Mouse (Mus musculus) 416B (cell line): ENCODE results near the gene Idh3b.

Experiments
- DNase-seq: peaks from one replicate; pipeline ENCODE4 v3.0.0; 2011; ENCODE audit warnings: low read depth

Idh3b gene

DNA sequence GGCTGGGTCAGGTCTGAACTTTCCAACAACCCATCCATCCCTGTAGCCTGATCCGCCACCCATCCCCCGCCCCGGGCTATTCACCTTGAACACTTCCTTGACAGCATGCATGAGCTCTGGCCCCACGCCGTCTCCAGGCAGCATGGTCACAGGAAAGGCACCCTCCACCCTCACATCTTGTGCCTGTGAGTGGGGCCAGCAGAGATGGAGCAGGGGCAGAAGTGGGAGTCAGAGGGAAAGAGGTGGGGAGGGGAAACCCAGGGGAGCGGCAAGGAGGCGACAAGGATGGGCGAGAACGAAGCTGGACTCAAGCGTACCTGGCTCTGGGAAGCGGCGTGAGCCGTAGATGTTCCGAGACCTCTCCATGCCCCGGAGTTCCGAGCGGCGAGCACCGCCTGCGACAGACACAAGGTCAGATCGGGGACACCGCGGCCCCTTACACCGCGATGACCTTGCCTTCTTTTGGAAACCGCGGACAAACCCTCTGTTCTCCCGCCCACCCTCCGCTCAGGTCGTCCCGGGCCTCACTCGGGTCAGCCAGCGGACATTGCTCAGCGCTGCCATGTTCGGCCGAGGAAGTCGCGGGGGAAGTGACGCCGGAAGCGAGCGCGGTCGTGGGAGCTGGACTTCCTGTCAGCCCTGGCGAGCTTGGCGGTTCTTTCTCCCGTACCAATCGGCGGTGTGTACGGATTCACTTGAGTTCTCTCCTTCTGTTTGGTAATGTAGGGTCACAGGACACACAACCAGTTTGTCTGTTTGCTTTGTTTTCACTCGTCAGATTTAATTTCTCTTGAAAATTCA lies at the start of gene Idh3b:
TSS of gene Idh3b (minus strand) at position 694 of the 801 bp plus-strand sequence.
- peak; percentile 86 for DNase-seq

DNA sequence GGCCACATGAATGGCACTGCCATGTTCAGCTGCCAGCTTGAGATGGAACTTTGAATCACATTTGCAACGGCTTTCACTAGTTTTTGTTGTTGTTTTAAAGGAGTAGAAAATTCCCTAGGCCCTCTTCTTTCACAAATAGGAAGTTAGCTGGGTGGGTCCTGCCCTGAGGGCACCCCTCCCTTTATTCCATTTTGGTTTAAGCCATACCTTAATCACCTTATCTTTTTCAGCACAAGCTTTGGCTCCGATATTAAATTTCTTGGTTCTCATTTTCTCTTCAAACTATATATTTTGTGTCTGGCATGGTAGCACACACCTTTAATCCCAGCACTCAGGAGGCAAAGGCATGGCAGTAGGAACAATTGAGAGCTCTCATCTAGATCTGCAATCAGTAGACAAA lies 45.2 kb upstream of the Idh3b start:
- DNase-seq: no peak

DNA sequence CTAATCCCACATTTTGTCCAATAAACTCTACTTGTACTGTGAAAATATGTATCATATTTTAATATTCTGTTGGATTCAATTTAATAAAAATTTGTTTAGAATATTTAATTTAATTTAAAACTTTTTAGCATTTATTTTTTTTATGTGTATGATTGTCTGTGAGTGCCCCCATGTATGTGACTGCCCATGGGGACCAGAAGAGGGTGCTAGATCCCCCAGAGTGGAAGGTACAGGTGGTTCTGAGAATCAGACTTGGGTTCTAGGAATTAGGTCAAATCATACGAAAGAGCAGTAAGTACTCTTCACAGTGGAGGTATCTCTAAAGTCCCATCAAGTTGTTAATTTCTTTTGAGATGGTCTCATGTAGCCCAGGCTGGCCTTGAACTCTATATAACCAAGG lies 42.7 kb upstream of the Idh3b start:
- DNase-seq: no peak

DNA sequence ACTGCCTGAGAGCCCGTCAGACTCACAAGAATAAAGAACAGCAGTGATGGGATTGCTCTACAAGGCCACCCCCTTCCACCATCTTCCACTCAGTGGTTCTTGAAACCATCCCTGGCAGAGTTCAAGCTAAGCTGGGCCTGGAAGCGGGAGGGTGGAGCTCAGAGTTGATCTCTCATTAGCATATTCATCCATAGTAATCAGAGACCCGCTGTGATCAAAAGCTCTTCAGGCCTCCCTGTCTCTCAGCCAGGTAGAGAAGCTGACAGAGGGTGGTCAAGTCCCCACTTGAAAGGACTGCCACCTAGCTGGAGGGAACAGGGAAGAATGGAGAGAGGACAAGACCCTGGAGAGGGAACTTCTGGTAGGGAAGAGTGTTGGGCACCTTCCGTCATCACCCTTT lies 18.7 kb upstream of the Idh3b start:
- DNase-seq: no peak

DNA sequence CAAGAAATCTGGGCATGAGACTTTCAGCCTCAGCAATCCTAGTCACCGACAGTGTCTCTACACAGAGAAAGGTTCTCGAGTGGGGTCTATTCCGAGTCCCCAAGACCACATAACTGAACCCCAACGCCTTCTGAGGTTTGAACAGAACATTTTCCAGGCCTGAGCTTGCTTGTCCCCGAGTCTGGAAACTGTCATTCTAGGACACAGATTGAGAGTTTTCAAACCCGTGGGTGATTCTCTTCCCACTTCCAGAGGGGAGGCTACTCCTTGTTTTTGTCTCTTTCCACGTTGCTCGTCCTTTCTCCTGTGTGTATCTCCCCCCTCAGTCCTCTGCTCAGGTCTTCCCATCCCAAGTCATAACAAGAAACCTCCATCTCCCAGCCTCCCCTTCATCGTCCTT lies 13.2 kb upstream of the Idh3b start:
- DNase-seq: no peak

DNA sequence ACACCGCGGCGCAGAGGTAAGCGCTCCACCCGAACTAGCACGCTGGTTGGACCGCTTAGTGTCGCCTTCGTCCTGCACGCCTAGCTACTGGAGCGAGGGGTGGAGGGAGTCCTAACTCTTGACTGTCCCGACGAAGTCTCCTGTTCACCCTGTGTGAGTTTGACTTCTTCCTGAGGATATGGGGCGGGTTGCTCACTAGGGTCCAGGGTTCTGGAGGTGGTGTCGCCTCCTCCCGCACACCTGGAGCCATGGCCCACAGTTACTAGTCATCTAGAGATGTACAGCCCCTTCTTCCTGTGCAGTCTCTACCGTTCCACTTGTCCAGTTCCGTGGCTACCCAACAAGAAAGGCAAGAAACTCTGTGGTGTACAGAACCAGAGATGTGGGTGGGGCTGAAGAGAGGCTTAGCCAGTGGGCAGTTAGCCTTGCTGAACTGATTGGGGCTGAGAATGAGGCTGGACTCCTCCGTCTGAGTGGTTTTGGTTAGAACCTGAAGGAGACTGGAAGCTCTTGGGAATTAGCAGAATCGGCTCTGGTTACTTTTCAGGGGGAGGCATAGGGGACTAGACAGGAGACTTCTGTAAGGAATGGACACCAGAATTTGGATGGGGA lies 11.9 kb upstream of the Idh3b start:
- no peak for DNase-seq

DNA sequence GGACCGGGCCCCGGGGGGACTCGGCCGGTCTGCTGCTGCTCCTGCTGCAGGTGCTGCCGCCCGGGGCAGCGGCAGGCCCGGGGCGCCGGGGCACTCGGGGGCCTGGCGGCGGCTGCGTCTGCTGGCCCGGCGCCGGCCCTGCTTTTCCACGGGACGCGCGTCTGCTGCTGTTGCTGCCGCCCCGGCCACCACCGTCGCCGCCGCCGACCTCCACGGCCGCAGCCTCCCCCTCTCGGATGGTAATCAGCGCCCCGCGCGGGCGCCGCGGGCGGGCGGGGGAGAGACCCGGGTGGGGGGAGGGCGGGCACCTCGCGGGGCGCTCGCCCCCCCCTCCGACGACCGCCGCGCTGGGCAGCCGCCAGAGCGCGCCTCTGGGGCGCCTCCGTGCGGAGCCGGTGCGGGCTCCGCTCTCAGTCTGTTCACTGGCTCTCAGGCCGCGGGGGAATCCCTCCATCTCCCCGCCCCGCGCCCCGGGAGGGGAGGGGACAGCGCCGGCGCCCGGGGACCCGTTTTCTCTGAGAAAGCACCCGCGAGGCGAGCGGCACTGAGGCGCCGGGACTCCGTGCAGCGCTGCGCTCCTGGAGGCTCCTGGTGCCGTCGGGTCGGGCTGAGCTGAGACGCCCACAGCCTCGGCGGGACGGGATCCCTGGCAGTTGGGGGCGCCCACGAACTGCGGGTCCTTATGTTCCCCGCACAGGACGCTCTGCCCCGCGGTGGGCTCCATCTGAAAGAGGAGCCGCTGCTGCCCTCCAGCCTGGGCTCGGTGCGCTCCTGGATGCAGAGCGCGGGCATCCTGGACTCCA lies 11.2 kb upstream of the Idh3b start:
- DNase-seq: no peak

DNA sequence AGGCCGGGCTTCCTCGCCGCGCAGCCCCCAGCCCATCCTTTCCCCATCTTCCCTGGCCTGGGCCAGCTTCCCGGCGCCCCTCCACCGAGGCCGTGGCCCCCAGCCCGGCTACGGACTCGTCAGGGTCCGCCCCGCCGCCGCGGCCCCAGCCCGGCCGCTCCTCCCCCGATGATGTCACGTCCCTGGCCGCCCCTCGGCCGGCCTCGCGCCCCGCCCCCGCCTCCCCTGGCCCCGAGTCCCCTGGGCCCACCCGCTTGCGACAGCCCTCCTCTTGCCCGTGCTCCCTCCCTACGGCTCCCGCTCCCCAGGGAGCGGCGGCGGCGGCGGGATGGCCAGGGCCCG lies 10.6 kb upstream of the Idh3b start, which contains the start of gene Ebf4:
TSS of gene Ebf4 (plus strand) at position 234 of the 342 bp plus-strand sequence.
- DNase-seq: no peak

DNA sequence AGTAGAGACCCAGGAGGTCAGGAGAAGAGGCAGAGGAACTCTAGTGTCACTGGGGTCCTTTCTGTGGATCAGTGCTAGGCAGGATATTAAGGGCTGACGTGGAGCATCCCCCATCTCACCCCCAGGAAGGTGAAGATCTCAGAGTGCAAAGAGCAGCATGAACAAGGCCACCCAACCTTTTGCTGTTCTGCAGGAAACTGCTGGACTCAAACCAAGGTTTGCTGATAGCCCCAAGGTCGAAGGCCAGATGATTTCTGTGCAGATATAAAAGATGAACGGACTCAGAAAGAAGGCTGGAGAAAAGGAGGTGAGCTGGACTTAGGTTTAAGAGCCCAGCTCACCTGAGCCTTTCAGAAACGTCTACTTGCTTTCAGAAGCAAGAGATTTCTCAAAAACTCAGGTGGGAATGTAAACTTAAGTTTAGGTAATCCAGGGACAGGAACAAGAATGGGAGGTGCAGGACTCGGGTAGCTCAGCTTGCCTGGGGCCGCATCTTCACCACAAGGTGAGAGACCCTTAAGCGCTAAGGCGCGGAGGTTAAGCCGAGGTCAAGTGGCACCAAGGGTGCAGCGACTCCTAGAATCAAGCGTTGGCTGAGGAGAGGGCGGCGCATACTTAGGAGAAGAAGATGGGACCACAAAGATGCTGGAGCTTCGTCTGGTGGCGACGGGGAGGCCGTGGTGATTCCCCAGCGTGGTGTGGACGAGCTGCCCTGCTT lies 10.0 kb upstream of the Idh3b start:
- DNase-seq: no peak

DNA sequence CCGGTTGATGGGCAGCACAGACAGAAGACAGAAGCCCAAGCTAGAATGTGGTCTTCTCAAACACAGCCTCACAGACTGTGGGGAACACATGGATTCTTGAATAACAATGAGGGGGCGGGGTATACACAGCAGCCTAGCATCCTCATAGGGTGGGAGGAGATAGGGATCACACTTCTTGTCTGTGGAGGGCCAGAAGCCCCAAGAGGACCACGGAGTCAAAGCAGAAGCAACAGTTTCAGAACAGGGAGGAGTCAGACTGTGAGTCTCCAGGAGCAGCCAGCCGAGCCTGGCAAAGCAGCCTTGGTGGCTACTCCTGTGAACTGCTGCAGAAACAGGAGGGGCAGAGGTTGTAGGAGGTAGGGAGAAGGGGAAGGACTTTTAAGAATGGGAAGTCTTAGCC lies 9.1 kb upstream of the Idh3b start:
- no peak for DNase-seq

DNA sequence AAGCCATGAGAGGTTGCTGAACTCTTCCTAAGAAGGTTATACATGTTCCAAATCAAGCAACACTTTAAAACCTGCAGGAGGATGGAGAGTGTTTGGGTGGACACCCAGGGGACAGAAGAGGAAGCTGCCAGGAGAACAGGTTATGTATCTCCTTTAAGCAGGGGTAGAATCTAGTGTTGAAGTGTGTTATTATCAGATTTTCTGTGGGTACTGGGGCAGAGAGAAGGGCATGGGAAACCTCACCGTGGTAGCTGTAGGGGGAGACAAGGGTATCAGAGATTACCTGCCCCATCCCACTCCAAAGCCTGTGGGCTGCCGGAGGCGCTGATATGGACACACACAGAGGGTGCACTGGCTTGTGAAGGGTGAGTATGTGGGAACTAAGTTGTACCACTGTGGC lies 8.7 kb upstream of the Idh3b start:
- DNase-seq: no peak

DNA sequence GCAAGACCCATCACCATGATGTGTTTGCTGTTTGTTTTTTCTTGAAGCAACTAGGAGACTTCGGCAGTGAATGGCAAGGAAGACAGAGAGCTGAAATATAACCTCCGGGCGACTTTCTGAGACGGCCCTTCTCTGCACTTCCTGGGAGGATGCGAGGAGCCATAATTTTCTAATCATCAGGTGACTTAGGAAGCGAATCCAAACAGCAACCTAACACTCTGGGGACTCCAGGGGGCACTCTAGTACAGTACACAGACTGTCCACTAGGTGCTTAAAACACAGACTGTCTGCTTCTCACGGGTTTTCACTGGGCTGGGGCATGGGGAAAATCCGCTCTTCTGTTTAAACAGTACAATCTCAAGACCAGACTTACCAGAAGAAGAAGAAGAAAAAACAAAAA lies 7.1 kb upstream of the Idh3b start:
- peak; percentile 86 for DNase-seq

DNA sequence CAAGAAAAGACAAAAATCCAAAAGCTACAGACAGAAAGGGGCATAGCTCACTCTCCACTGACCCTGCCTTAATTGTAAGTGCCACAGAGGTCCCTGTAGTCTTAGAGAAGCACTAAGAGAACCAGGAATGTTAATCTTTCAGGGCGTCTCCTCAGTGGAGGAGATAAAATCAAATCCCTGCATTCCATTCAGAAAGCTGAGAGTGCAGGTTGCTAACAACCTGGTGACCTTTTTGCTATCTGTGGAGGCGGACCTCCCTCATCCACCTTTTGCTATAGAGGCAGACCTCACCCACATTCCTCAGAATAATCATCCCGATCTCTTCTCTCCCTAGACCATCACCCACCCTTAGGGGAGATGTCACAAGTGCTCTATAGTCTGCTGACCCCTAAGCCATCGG lies 4.7 kb upstream of the Idh3b start:
- no peak for DNase-seq

DNA sequence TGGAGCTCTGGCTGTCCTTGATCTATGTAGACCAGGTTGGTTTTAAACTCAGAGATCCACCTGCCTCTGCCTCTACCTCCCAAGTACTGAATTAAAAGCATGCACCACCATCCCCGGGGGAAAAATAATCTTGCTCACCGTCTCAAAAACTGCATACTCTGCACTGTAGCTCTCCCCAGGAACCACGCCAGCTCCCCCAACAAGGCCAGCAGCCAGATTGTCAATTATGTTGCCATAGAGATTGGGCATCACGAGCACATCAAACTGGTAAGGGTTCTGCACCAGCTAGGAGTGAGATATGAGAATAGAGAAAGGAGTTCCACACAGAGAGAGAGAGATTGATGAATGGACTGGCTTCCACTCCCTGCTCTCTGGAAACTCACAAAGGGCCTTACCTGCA lies 3.5 kb downstream of the Idh3b start:
- no peak for DNase-seq

DNA sequence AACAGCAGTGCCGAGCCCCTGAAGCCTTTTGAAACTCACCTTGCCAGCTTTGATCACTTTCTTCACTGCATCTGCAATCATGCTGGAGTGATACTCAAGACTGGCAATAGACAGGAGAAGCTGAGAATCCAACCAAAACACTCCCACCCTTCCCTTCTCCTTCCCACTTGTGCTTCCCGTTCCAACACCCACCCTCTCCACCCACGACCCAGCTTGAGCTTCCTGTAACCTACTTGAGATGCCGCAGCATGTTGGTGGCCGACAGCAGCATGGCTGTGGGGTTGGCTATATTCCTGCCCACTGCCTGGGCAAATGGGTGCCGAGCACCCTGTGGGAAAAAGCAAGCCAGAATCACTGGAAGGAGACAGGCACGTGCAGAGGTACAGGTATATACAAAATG lies 4.1 kb downstream of the Idh3b start:
- DNase-seq: no peak

DNA sequence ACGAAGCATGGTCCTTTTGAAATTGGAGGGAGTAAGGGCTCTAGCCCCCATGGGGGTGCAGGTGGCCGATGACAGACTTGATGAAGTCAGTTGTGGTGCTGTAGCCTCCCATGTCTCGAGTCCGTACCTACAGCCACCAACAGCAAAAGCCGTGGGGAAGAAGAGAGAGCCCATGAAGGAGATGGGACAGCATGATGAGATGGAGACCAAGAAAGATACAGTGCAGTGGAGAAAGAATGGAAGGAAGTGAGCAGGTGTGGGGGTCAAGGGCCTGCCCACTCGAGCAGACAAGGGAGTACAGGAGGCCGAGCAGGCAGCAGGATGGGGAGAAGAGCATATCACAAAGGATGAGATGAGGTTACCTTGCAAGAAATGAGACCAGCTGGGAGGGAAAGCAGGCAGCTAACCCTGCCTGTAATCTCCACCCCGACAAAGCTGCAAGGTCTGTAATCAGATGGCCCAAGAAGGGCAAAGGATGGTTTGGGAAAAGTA lies 4.7 kb downstream of the Idh3b start:
- DNase-seq: peak; percentile 57

DNA sequence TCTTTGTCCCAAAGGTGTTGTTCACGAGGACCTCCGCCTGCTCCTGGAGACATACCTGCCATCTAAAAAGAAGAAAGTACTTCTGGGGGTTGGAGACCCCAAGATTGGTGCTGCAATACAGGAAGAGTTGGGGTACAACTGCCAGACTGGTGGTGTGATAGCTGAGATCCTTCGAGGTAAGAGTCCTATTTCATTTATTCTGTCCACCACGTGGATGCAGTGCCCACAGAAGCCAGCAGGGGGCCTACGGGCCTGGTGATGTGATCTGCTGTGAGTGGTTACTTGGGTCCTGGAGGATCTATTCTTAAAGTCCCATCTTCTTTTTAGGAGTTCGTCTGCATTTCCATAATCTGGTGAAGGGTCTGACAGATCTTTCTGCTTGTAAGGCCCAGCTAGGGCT lies 8.7 kb downstream of the Idh3b start:
- DNase-seq: peak; percentile 86

DNA sequence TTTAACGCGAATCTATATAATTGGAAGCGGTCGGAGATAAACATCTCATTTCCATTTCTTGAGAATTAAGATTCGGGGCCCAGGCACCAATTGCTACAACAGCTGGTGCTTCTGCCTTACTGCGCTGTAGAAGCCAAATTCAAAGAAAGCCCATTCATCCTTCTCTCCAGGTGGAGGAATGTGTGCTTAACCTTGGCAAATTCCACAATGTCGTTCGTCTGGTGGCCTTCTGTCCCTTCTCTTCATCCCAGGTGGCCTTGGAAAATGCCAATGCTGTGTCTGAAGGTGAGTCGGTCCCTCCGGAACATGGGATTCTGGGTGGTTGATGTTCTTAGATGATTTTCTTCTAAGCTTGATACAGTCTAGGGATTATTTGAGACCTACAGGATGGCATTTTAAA lies 9.5 kb downstream of the Idh3b start:
- DNase-seq: no peak

DNA sequence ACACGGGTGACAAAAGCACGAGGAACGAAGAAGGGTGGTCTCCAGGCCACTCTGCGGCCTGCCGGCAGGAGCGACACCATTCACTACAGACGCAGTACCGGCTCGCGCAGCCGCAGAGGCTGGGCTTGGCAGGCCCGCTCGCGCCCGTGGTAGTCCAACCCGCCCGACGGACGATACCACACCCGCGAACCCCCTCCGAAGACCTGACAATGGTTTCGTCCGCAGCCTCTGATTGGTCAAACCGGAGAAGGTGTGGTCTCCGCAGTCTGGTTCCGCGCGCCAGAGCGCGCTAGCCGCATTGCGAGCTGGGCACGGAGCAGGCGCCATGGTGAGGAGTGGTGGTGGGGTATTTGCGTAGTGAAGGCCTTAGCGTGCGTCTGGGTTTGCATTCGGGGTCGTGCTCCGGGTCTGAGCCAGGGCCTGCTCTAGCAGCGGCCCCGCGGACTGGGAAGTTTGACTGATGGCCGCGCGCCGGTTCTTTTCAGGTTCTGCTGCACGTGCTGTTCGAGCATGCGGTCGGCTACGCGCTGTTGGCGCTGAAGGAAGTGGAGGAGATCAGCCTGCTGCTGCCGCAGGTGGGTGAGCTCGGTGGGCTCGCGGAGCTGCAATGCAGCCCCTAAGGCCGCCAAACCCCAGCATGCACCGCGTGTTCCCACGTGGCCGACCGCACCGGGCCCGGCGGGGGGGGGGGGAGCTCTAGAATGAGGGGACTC lies 10.0 kb downstream of the Idh3b start, which contains the start of gene Nop56:
TSS of gene Nop56 (plus strand) at position 282 of the 713 bp plus-strand sequence.
- DNase-seq: peak; percentile 97

DNA sequence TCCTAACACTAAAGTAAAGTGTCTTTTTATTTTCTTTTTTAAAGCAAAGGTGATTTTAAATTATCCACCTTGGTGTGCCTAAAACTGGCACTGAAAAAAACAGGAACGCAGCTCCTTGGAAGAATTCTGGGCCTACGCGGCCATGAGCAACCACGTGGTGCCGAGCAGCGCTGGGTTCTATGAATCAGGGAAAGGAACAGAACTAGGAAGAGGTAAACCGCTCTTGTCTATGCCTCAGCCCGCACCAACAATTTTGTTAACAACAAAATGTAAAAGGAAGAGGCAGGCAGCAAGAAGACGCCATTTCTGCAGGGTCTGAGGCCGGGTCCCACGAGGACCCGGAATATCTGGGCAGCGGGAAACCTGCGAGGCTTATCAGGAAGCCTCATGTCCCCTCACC lies 10.6 kb downstream of the Idh3b start:
- no peak for DNase-seq

DNA sequence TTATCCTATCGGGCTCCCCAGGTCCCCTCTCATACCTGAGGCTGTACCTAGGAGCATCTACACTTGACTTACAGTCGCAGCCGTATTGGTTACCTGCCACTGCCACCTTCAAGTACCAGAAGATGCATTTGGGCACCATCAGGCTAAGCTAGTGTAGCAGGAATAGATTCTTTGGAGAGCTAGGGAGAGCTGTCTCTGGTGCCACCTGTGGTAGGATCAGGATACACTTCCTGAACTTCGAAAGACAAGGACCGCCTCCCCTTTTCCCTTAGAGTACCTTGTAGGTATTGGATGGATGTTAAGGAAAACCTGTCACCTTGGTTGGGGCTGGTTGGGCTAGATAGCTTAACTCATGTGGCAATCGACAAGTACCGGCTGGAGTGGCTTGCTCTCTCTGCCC lies 16.3 kb downstream of the Idh3b start:
- DNase-seq: no peak

DNA sequence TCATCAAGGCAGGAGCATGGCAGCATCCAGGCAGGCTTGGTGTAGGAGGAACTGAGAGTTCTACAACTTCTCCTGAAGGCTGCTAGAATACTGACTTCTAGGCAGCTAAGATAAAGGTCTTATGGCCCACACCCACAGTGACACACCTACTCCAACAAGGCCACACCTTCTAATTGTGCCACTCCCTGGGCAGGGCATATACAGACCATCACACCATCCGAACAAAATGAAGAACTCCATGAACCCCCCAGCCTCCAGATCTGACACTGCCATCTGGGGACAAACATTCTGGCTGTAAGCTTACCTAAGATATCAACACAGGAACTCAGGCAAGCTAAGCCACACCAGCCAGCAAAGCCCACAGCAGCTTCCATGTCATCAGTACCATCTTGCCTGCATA lies 18.8 kb downstream of the Idh3b start:
- DNase-seq: no peak
